ENCODE assay signal across 24 mouse cellular contexts in the genomic region with DNA sequence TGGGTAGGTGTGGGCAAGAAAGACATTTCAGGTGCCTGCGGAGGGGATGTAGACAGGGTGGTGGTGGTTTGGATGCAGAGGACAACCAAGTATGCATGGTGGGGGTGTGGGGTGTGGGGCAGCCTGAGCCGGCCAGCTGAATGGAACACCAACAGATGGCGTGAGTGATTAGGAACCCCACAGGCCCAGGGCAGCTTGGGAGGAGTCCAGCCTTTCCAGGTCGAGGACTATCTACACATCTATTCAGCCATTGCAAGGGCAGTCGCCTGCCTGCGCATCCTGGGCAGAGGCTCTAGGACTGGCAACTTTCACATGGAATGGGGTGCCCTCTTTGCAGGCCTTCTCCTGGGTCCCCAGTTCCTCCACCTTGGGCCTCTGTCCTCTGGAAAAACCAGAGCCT. TPM values are rescaled to one million over a fixed set of nuclear protein-coding genes. Genes with fewer than 3 reads are reported as not detected.
A peak's percentile ranks its signal among the peaks of the same experiment; 100 is the strongest.
DNase-seq lines count a peak whose midpoint lies in the region; ATAC-seq lines count a peak whose summit lies in the region.
"Had no signal": no experiment of that assay in that cellular context is flagged by ENCODE, and none has a peak within 500 bp of the region (broad histone marks: within the 10 kb centered on the region; RNA-seq: fewer than 3 reads in every experiment).

No protein-coding gene starts in this region.

- peaks cover 39% of the 10 kb centered on the region for H3K4me1 ChIP-seq in embryonic facial prominence, embryonic 13.5 days

- H3K4me3 ChIP-seq in embryonic facial prominence, embryonic 13.5 days: no peak overlapping the region
- H3K4me3 ChIP-seq: hindbrain, embryonic 12.5 days; liver, embryonic 12.5 days; midbrain, embryonic 12.5 days; myocyte; stomach, embryonic 15.5 days had no signal

- no peaks in the 10 kb centered on the region for H3K9me3 ChIP-seq in embryonic facial prominence, embryonic 13.5 days
- H3K9me3 ChIP-seq: hindbrain, embryonic 12.5 days; liver, embryonic 12.5 days; midbrain, embryonic 12.5 days; stomach, embryonic 15.5 days had no signal

- H3K4me2 ChIP-seq in embryonic facial prominence, embryonic 13.5 days: no peak overlapping the region
- H3K4me2 ChIP-seq: hindbrain, embryonic 12.5 days; liver, embryonic 12.5 days; lung, embryonic 14.5 days; midbrain, embryonic 12.5 days; stomach, embryonic 15.5 days had no signal

- ATAC-seq in embryonic facial prominence, embryonic 13.5 days (ENCODE audit: insufficient number of reproducible peaks, insufficient read depth, low FRiP score, low TSS enrichment, low read depth): no peak
- no peak for ATAC-seq in erythroid progenitor cell, adult 5-6 weeks (replicated peaks; ENCODE audit: low FRiP score, poor library complexity, severe bottlenecking)
- ATAC-seq: forebrain, embryonic 14.5 days; inflammation-experienced regulatory T-cells, adult 6 months; liver, embryonic 12.5 days had no signal

- 80% methylated on average over 6 of the region's 6 CpGs for WGBS in embryonic facial prominence, embryonic 13.5 days

- H3K36me3 ChIP-seq in embryonic facial prominence, embryonic 13.5 days: no peaks in the 10 kb centered on the region
- H3K36me3 ChIP-seq: hindbrain, embryonic 12.5 days; liver, embryonic 12.5 days; midbrain, embryonic 12.5 days; stomach, embryonic 15.5 days had no signal

- peak; percentile 79 for DNase-seq in heart, adult 11 months
- DNase-seq in heart, postnatal 14 days: no peak
- peak; percentile 14 for DNase-seq in kidney, adult 9 months
- no peak for DNase-seq in kidney, postnatal 10 days
- peak; percentile 90 for DNase-seq in cerebellum, adult 9-10 months
- DNase-seq in lung, postnatal 14 days: no peak
- DNase-seq: adrenal gland, postnatal 10 days; kidney, adult 8-10 months; layer of hippocampus, postnatal 36 days; lung, embryonic 14.5 days; spleen, adult 18-20 months had no signal

- intact Hi-C loops in heart, postnatal 14 days (cut with DNase I): loop anchor here (5.0 kb wide), 1 partner anchor 183 kb away; no protein-coding TSS in a partner anchor

- no peak overlapping the region for H3K9ac ChIP-seq in embryonic facial prominence, embryonic 13.5 days
- H3K9ac ChIP-seq: hindbrain, embryonic 12.5 days; liver, embryonic 12.5 days; lung, embryonic 14.5 days; midbrain, embryonic 12.5 days; stomach, embryonic 15.5 days had no signal

- H3K27ac ChIP-seq in embryonic facial prominence, embryonic 13.5 days: peak overlapping the region; percentile 22; the same call in 1 of the 2 replicates
- H3K27ac ChIP-seq: hindbrain, embryonic 12.5 days; liver, embryonic 12.5 days; macrophage; midbrain, embryonic 12.5 days; stomach, embryonic 15.5 days had no signal

- no peaks in the 10 kb centered on the region for H3K27me3 ChIP-seq in embryonic facial prominence, embryonic 13.5 days
- H3K27me3 ChIP-seq: hindbrain, embryonic 12.5 days; midbrain, embryonic 12.5 days; stomach, embryonic 15.5 days had no signal

RNA-seq across cellular contexts. Expression of a gene that starts 10.0 kb away (rescaled TPM):
- total RNA-seq in heart, postnatal 14 days (2021): 1 to 10 TPM in 1 of 2 experiments, under 1 TPM in 1; 0.66 to 2.5 TPM
- 0.22 and 0.45 TPM in 2 replicates for polyA plus RNA-seq in embryonic facial prominence, embryonic 13.5 days (2015; fragmentation: Nextera tagmentation; extraction: Ambion mirVana)
- total RNA-seq in erythroid progenitor cell, adult 5-6 weeks (2015; ENCODE audit: low replicate concordance): not detected in 2 replicates
- total RNA-seq in erythroid progenitor cell, adult 5-6 weeks (2017; ENCODE audit: low replicate concordance): not detected in 2 replicates
- total RNA-seq: layer of hippocampus, postnatal 36 days; neutrophil, adult 5-6 weeks had no signal
- polyA plus RNA-seq: forebrain, embryonic 14.5 days; hindbrain, embryonic 12.5 days; macrophage; midbrain, embryonic 12.5 days; stomach, embryonic 15.5 days; thymus, postnatal 0 days had no signal

RNA-seq across cellular contexts. Expression of a gene that starts 15.9 kb away (rescaled TPM):
- total RNA-seq in heart, postnatal 14 days (2021): over 10,000 TPM; 12,884 to 13,789 TPM
- polyA plus RNA-seq in embryonic facial prominence, embryonic 13.5 days (2015; fragmentation: Nextera tagmentation; extraction: Ambion mirVana): 1.7 and 2.5 TPM in 2 replicates
- not detected in 2 replicates for total RNA-seq in erythroid progenitor cell, adult 5-6 weeks (2015; ENCODE audit: low replicate concordance)
- total RNA-seq in erythroid progenitor cell, adult 5-6 weeks (2017; ENCODE audit: low replicate concordance): not detected in 2 replicates
- total RNA-seq: left cerebral cortex, postnatal 36 days; neutrophil, adult 5-6 weeks had no signal
- polyA plus RNA-seq: forebrain, embryonic 14.5 days; inflammation-experienced regulatory T-cells, adult 6 months; macrophage; midbrain, embryonic 12.5 days had no signal

Comparison
In these comparisons a context has a peak if more than half of its experiments do, and no peak if none do; other contexts are left out.
1. DNase-seq: peak in heart, adult 11 months (single experiment), kidney, adult 9 months (single experiment) and cerebellum, adult 9-10 months (single experiment); none in heart, postnatal 14 days (0 of 2), kidney, postnatal 10 days (single experiment) and lung, postnatal 14 days (single experiment).
2. RNA of a gene that starts 15.9 kb away (total RNA-seq): 12,884 to 13,789 TPM in heart, postnatal 14 days; not detected in erythroid progenitor cell, adult 5-6 weeks; every median in the first group is over 1,000 times any median in the second.